Mouse (Mus musculus) cortical plate, adult 2 months (tissue): ENCODE data around the gene Abt1.

Experiments used
- CTCF ChIP-seq: fragments of 200-500 bp; IDR thresholded peaks from 2 replicates; pipeline ENCODE4 v1.5.1; 2011; ENCODE audit warnings: mild to moderate bottlenecking, control low read depth, low read length; ENCODE audit not compliant: insufficient read depth; ENCODE audit errors: extremely low read depth
- POLR2A ChIP-seq: fragments of 200-500 bp; IDR thresholded peaks from 2 replicates; pipeline ENCODE4 v1.6.1; 2011; ENCODE audit warnings: mild to moderate bottlenecking, low read length, control low read depth; ENCODE audit not compliant: insufficient read depth; ENCODE audit errors: extremely low read depth

GRCm38 (mm10) chr13:23429771-23430380, 6.2 kb upstream of the Abt1 start:
- no peak for TF ChIP-seq CTCF
- TF ChIP-seq POLR2A: no peak
